Mouse (Mus musculus): ENCODE measurements at regions not wholly inside any gene's neighbourhood (a gene's known extent, or its start where the extent isn't known, plus 50 kb on each side); places are given as distances from the start of the nearest gene placed in this dataset.

DNA sequence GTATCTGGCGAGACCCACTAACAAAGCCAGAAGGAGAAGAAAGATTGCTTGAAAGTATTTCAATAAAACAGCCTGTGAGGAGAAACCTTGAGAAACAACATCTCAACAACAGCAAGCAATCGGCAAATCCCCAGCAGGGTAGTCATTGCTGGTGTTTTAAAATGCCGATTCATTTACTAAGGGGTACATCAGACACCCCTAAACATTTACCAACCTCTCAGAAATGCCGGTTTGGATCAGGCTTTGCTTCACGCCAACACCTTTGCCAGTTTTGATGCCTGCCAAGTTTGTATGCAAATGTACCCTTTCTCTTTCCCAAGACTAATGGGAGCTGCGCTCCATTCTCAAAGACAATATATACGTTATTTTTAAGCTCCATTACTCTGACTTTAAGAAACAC, 383.1 kb downstream of the Prdm2 start:
- DNase-seq: no peak
- H3K4me3 ChIP-seq: no peak overlapping the region
- intact Hi-C loops (cut with DNase I): no loop called here
- H3K27ac ChIP-seq: no peak overlapping the region
- TF ChIP-seq CTCF (IDR thresholded peaks at IDR 0.05): no peak

DNA sequence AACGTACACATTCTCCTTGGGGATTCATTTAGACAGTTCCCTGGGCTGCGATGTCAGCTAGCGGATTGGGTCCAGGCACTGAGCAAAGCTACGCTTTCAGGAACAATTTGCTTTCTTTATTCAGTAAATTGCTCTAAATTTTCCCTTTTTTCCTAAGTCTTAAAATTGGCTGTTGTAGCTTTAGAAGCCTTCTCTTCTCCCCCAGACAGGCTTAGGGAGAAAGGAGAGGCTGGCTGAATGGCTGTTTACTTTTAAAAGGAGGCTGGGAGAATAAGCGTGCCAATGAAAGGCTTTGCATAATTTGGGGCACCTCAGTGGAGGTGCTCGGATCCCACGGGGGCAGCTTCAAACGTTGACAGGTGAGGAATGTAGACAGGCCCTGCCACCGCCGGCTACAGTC, 383.8 kb downstream of the Prdm2 start:
- intact Hi-C loops (cut with DNase I): no loop called here

GRCm38 (mm10) chr4:142826250-142826893, 386.4 kb downstream of the Prdm2 start:
- peak; percentile 18 for DNase-seq

More for the DNA sequence above, 383.8 kb downstream of the Prdm2 start:
- no peak overlapping the region for H3K27ac ChIP-seq
- H3K4me3 ChIP-seq: no peak overlapping the region
- TF ChIP-seq CTCF (IDR thresholded peaks at IDR 0.05): no peak
- no peak for DNase-seq

GRCm38 (mm10) chr4:142825786-142826185, 387.0 kb downstream of the Prdm2 start:
- no peak overlapping the region for H3K27ac ChIP-seq
- no peak overlapping the region for H3K4me3 ChIP-seq
- DNase-seq: no peak
- intact Hi-C loops (cut with DNase I): no loop called here
- TF ChIP-seq CTCF (IDR thresholded peaks at IDR 0.05): no peak

More at GRCm38 (mm10) chr4:142826250-142826893, 386.4 kb downstream of the Prdm2 start:
- intact Hi-C loops (cut with DNase I): no loop called here
- TF ChIP-seq CTCF (IDR thresholded peaks at IDR 0.05): no peak
- no peak overlapping the region for H3K27ac ChIP-seq
- H3K4me3 ChIP-seq: peak overlapping the region; percentile 13

DNA sequence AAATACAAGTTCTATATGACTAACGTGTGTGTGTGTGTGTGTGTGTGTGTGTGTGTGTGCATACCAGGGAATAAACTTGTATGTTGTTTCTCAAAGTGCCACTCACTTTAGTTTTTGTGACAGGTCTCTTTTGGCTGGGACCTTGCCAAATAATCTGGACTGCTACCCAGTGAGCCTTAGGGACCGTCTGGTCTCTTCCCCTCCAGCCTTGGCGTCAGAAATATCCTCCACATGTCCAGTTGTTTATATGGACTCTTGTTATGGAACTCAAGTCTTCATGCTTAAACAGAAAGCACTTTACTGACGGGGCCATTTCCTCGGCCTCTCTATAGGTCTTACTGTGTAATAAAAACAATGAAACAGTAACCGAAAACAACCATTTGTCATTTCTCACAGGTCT, 394.4 kb downstream of the Prdm2 start:
- no peak overlapping the region for H3K27ac ChIP-seq

DNA sequence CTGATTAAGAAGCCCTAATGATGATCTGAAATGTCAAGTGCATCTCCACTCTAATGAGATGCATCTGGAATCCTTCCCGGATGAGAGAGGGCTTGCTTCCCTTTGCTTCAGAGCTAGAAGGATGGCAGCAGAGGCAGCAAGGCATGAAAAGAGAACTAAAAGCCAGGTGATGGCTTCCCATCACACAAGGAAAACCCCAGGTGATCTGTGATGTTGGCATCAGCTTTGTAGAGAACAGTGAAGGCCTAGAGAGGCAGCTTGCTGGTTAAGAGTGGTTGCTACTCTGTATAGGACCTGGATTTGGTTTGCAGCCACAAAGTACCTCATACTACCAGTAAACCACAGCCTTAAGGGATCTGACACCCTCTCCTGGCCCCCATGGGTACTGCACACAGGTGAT, 395.8 kb downstream of the Prdm2 start:
- no peak overlapping the region for H3K4me3 ChIP-seq
- H3K27ac ChIP-seq: no peak overlapping the region
- DNase-seq: no peak
- no peak for TF ChIP-seq CTCF (IDR thresholded peaks at IDR 0.05)
- intact Hi-C loops (cut with DNase I): no loop called here

More for the DNA sequence above, 394.4 kb downstream of the Prdm2 start:
- intact Hi-C loops (cut with DNase I): no loop called here
- DNase-seq: no peak
- TF ChIP-seq CTCF (IDR thresholded peaks at IDR 0.05): no peak
- no peak overlapping the region for H3K4me3 ChIP-seq

DNA sequence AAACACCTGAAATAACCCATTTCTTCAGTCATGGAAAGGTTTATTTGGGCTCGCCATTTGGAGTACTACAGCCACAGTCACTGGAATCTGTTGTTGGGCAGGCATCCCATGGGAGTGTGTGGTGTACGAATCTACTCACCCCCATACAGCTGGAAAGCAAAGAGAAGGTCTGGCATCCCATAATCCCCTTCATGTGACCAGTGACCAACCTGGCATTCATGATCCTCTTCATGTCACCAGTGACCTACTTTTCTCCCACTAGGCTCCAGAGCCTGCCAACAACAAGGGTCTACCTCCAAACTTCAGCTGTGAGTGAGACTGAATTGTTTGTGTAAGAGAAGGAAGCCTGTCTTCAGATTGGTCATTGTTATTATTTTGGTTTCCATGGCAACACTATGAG, 409.0 kb downstream of the Prdm2 start:
- no peak for TF ChIP-seq CTCF (IDR thresholded peaks at IDR 0.05)
- Histone ChIP-seq H3K4me3 (no peak overlapping the region), H3K27ac (no peak overlapping the region)
- intact Hi-C loops (cut with DNase I): no loop called here
- DNase-seq: no peak

GRCm38 (mm10) chr4:142799291-142799690, 413.5 kb downstream of the Prdm2 start:
- intact Hi-C loops (cut with DNase I): no loop called here
- H3K27ac ChIP-seq: no peak overlapping the region
- TF ChIP-seq CTCF (IDR thresholded peaks at IDR 0.05): no peak

GRCm38 (mm10) chr4:142798834-142799233, 414.0 kb downstream of the Prdm2 start:
- Histone ChIP-seq H3K27ac (no peak overlapping the region), H3K4me3 (no peak overlapping the region)
- no peak for DNase-seq
- TF ChIP-seq CTCF (IDR thresholded peaks at IDR 0.05): no peak
- intact Hi-C loops (cut with DNase I): no loop called here

More at GRCm38 (mm10) chr4:142799291-142799690, 413.5 kb downstream of the Prdm2 start:
- no peak for DNase-seq
- H3K4me3 ChIP-seq: no peak overlapping the region

DNA sequence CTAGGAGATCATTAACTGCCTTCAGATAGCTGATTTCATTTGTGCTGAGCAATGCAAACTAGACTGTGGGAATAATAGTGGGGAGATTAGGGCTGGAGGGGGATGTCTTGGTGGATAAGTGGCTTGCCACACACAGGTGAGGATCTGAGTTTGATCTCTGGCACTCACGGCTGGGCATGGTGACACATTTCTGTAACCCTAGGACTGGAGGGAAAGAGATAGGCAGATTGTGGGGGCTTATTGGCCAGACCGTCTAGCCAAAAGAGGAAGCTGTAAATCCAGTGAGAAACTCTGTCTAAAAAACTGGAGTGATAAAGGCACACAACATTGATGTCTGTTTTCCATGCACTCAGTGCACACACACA, 420.2 kb downstream of the Prdm2 start:
- Histone ChIP-seq H3K27ac (no peak overlapping the region), H3K4me3 (no peak overlapping the region)
- DNase-seq: no peak
- intact Hi-C loops (cut with DNase I): no loop called here
- no peak for TF ChIP-seq CTCF (IDR thresholded peaks at IDR 0.05)

- intact Hi-C loops (cut with DNase I): no loop called here
- Histone ChIP-seq H3K4me3 (no peak overlapping the region), H3K27ac (no peak overlapping the region)
- TF ChIP-seq CTCF (IDR thresholded peaks at IDR 0.05): no peak
- DNase-seq: no peak
These were observed 420.8 kb downstream of the Prdm2 start for GRCm38 (mm10) chr4:142791823-142792605.

DNA sequence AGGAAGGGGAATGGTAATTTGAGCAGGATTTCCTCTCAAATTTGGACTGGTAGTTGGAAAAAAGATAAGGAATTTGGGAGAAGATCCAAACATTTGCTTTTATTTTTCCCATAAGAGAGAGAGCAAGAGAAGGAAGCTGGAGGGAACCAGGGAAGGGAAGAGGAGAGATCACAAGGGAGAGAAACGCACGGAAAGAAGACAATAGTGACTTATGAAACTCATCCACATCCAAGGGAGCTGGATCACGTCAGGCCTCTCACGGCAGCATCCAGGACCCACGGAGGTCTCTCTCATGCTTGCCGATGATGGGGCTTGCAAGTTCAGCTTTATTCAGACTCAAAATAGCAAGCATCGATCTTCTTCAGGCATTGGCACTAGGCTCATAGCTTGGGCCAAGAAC, 423.7 kb downstream of the Prdm2 start:
- TF ChIP-seq CTCF (IDR thresholded peaks at IDR 0.05): no peak
- no peak overlapping the region for H3K4me3 ChIP-seq
- intact Hi-C loops (cut with DNase I): no loop called here
- no peak for DNase-seq
- peak overlapping the region; percentile 4; the same call in 1 of the 2 replicates for H3K27ac ChIP-seq

GRCm38 (mm10) chr4:142785386-142785785, 427.4 kb downstream of the Prdm2 start:
- Histone ChIP-seq H3K4me3 (no peak overlapping the region), H3K27ac (no peak overlapping the region)
- TF ChIP-seq CTCF (IDR thresholded peaks at IDR 0.05): no peak
- DNase-seq: no peak
- intact Hi-C loops (cut with DNase I): no loop called here

Data from gastrocnemius, adult 2 months (tissue).